Mouse (Mus musculus) ES-E14 (cell line): ENCODE measurements at regions not wholly inside any gene's neighbourhood (a gene's known extent, or its start where the extent isn't known, plus 50 kb on each side); places are given as distances from the start of the nearest gene placed in this dataset.

Source experiments
- DNase-seq: peaks from one replicate; pipeline ENCODE4 v3.0.0-alpha.2; 2013; ENCODE audit warnings: low read depth, low spot score
- H3K27ac ChIP-seq: 2 replicates; pipeline ENCODE4 v1.5.1; 2012; ENCODE audit warnings: low read depth, mild to moderate bottlenecking, low read length, moderate library complexity, mixed read lengths; ENCODE audit not compliant: poor library complexity, insufficient read depth, severe bottlenecking
- H3K36me3 ChIP-seq: 2 replicates; pipeline ENCODE4 v1.6.1; 2012; ENCODE audit warnings: mild to moderate bottlenecking, low read length, moderate library complexity, mixed read lengths; ENCODE audit not compliant: control insufficient read depth, poor library complexity, insufficient read depth, severe bottlenecking
- H3K4me1 ChIP-seq, 2 experiments: fragments of 150-350 bp in 1 of 2; sonication (generic) in 1 of 2; 2 replicates each; pipeline ENCODE4 v1.6.1; 2012; ENCODE audit warnings: low read length in 2 of 2, mild to moderate bottlenecking in 1 of 2, mixed read lengths in 1 of 2; ENCODE audit not compliant: control insufficient read depth in 2 of 2, insufficient read depth in 2 of 2, poor library complexity in 1 of 2
- H3K4me3 ChIP-seq, 2 experiments: fragments of 150-350 bp in 1 of 2; sonication (generic) in 1 of 2; 2 replicates each; pipeline ENCODE4 v1.5.1; 2012; ENCODE audit warnings: low read length in 2 of 2, low read depth in 1 of 2, mild to moderate bottlenecking in 1 of 2, mixed read lengths in 1 of 2; ENCODE audit not compliant: insufficient read depth in 1 of 2, poor library complexity in 1 of 2, severe bottlenecking in 1 of 2
- H3K9ac ChIP-seq: 2 replicates; pipeline ENCODE4 v1.6.1; 2012; ENCODE audit warnings: low read depth, mild to moderate bottlenecking, low read length, mixed read lengths; ENCODE audit not compliant: poor library complexity, insufficient read depth, severe bottlenecking
- H3K9me3 ChIP-seq: fragments of 150-350 bp; sonication (generic); 2 replicates; pipeline ENCODE4 v1.6.1; 2012; ENCODE audit warnings: low read depth, mild to moderate bottlenecking, low read length; ENCODE audit not compliant: control insufficient read depth, insufficient read depth
- CHD2 ChIP-seq: IDR thresholded peaks from 2 replicates; pipeline ENCODE4 v1.6.1; 2014; ENCODE audit warnings: mild to moderate bottlenecking, low read depth, low read length, inconsistent platforms
- HCFC1 ChIP-seq: IDR thresholded peaks from 2 replicates; pipeline ENCODE4 v1.6.1; 2012; ENCODE audit warnings: low read length, inconsistent platforms, borderline replicate concordance; ENCODE audit not compliant: insufficient read depth
- MAFK ChIP-seq: IDR thresholded peaks from 2 replicates; pipeline ENCODE4 v1.6.1; 2014; ENCODE audit warnings: mild to moderate bottlenecking, low read depth, low read length, inconsistent platforms; ENCODE audit not compliant: insufficient read depth
- ZC3H11A ChIP-seq: IDR thresholded peaks from 2 replicates; pipeline ENCODE4 v1.6.1; 2012; ENCODE audit warnings: low read depth, mild to moderate bottlenecking, inconsistent platforms, low read length, borderline replicate concordance
- ZNF384 ChIP-seq: IDR thresholded peaks from 2 replicates; pipeline ENCODE4 v1.6.1; 2012; ENCODE audit warnings: low read depth, low read length, inconsistent platforms
- in situ Hi-C, 2 experiments: fragments of 600-800 bp; cut with MboI; formaldehyde crosslinking; loops; one replicate each; pipeline ENCODE4 v1.15.1; 2025; ENCODE audit warnings: low sequenced_read_pairs in 2 of 2, inconsistent platforms in 1 of 2; ENCODE audit not compliant: unreplicated experiment in 2 of 2

DNA sequence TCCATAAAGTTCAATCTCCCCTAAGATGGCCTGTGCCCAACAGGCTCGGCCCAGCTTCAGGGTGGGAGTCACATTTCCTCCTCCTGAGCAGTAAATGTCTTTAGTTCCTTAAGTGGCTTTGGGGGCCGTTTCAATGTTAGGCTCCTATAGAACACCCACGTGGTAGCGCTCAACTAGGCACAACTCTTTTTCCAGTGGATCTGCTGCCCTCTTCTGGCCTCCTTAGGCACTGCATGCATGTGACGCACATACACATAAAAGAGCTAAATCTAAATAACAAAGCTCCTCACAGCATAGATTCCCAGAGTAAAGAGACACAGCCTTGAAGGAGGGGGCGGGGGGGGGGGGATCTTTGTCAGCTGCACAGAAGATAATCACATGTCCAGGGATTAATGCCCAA lies 233.6 kb downstream of the Agtpbp1 start:
- H3K9me3 ChIP-seq, result no peaks in the 10 kb centered on the region
- no peak overlapping the region for H3K9ac ChIP-seq
- DNase-seq, result peak; percentile 91
- no peak overlapping the region for H3K27ac ChIP-seq
- no peaks in the 10 kb centered on the region for H3K36me3 ChIP-seq
- TF ChIP-seq CHD2, result no peak
- no peak for TF ChIP-seq ZNF384
- no peak for TF ChIP-seq HCFC1
- peak; percentile 69; the same call in 1 of the 2 replicates for TF ChIP-seq ZC3H11A
- TF ChIP-seq MAFK, result no peak
- H3K4me1 ChIP-seq, result peaks cover 0 to 2% of the 10 kb centered on the region in 2 experiments; a peak in 2 of 4 replicates
- H3K4me3 ChIP-seq, result no peak overlapping the region
- in situ Hi-C loops, result loop anchor here in 1 of 2 experiments (25.0 kb wide), 1 partner anchor 714 kb away; no protein-coding TSS in a partner anchor

DNA sequence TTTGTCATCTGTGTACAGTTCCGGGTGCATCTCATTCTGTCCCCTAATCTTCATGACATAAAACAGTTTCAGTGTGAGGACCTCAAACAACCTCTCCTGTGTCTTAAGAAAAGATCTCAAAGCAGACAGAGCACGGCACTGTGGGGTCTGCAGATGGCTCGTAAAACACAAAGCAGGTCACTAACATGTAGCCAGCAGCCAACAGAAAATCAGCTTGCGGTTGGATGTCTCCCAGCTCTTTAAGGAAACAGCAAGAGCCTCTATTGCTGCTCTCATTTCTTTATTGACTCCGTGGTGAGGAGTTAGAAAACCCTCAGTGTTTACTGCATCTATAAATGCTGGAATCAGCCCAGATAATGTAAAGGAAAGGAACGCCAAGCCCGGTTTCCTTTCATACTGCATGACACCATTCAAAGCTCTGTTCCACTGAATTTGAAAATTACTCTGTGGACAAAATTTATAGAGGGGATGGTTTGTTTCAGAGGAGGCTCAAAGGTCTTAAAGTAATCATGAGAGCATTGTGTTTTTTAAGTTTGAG lies 234.3 kb downstream of the Agtpbp1 start:
- H3K4me3 ChIP-seq, result no peak overlapping the region
- H3K4me1 ChIP-seq, result peaks cover 0 to 2% of the 10 kb centered on the region in 2 experiments; a peak in 2 of 4 replicates
- DNase-seq, result no peak
- TF ChIP-seq ZC3H11A (no peak), MAFK (no peak), ZNF384 (no peak), HCFC1 (no peak)
- H3K27ac ChIP-seq, result no peak overlapping the region
- H3K9me3 ChIP-seq, result no peaks in the 10 kb centered on the region
- no peaks in the 10 kb centered on the region for H3K36me3 ChIP-seq
- no peak overlapping the region for H3K9ac ChIP-seq
- in situ Hi-C loops, result loop anchor here in 1 of 2 experiments (25.0 kb wide), 1 partner anchor 713 kb away; no protein-coding TSS in a partner anchor

DNA sequence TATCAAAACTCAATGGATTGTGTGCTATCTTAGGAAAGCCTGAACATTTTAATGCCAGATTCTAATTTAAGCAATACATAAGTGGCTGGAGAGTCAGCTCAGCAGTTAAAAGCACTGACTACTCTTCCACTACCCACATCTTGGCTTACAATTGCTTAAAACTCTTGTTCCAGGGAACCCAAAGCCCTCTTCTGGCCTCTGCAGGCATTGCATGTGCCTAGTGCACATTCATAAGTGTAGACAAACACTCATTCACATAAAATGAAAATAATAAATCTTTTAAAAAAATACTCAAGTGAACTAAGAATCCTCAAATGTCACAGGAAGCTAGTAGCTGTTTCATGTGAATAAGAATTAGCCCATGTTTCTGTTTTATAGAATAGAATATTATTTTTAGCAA lies 236.5 kb downstream of the Agtpbp1 start:
- no peak overlapping the region for H3K27ac ChIP-seq
- H3K9ac ChIP-seq, result no peak overlapping the region
- no peak overlapping the region for H3K4me3 ChIP-seq
- in situ Hi-C loops, result no loop called here
- H3K4me1 ChIP-seq, result peaks cover 0 to 2% of the 10 kb centered on the region in 2 experiments; a peak in 1 of 4 replicates
- H3K9me3 ChIP-seq, result no peaks in the 10 kb centered on the region
- DNase-seq, result no peak
- TF ChIP-seq MAFK, result no peak
- no peak for TF ChIP-seq CHD2
- TF ChIP-seq HCFC1, result no peak
- no peak for TF ChIP-seq ZNF384
- TF ChIP-seq ZC3H11A, result no peak
- H3K36me3 ChIP-seq, result no peaks in the 10 kb centered on the region

DNA sequence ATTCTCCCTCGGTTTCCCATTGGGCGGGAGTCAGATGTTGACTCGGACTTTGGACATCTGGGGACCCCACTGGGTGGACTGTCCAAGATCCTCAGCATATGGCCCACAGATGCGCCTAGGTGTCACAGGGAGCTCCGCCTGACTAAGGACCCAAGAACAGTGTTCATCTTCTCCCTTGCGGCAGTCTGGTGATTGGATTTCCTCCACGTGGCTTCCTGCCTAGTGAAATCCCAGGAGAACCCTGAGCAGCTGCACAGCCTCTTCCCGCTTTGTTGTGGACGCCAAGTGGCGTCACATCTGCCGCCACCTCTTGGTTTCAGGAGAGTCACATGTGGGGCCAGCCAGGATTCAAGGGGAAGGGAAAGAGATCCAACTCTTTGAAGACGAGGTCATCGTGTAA lies 243.2 kb downstream of the Agtpbp1 start:
- in situ Hi-C loops, result no loop called here
- Histone ChIP-seq H3K9me3 (no peaks in the 10 kb centered on the region), H3K27ac (no peak overlapping the region), H3K4me1 (no peaks in the 10 kb centered on the region), H3K4me3 (no peak overlapping the region), H3K36me3 (no peaks in the 10 kb centered on the region), H3K9ac (no peak overlapping the region)
- no peak for DNase-seq
- TF ChIP-seq MAFK (no peak), HCFC1 (no peak), ZNF384 (no peak), ZC3H11A (no peak), CHD2 (no peak)
